Mouse (Mus musculus) lung, postnatal 14 days (tissue): ENCODE measurements around the gene Map7d1.
A peak's percentile ranks its signal among the peaks of the same experiment; 100 is the strongest.
"Not testable (repeated sequence)": the region's sequence is repeated elsewhere in the genome, so short reads cannot be mapped to it uniquely, and the experiment has no call there.

ENCODE experiments used
- DNase-seq: peaks from one replicate; pipeline ENCODE4 v3.0.0; 2021

Map7d1 gene

GRCm38 (mm10) chr4:126239862-126240475 lies 16.2 kb downstream of the Map7d1 start:
- DNase-seq, result no peak

- DNase-seq, result no peak
These were observed 18.4 kb downstream of the Map7d1 start for GRCm38 (mm10) chr4:126237721-126238242.

GRCm38 (mm10) chr4:126236467-126237280 lies 19.5 kb downstream of the Map7d1 start:
- peak; percentile 66 for DNase-seq

GRCm38 (mm10) chr4:126235191-126235590 lies 21.0 kb downstream of the Map7d1 start:
- DNase-seq, result no peak

GRCm38 (mm10) chr4:126234496-126235175 lies 21.5 kb downstream of the Map7d1 start:
- peak; percentile 66 for DNase-seq

GRCm38 (mm10) chr4:126233676-126234308 lies 22.4 kb downstream of the Map7d1 start:
- DNase-seq, result no peak

- no peak for DNase-seq
These were observed 26.2 kb downstream of the Map7d1 start for GRCm38 (mm10) chr4:126229900-126230299.

GRCm38 (mm10) chr4:126228144-126228543 lies 28.0 kb downstream of the Map7d1 start:
- no peak for DNase-seq

- DNase-seq, result peak; percentile 97
These were observed 28.9 kb downstream of the Map7d1 start for GRCm38 (mm10) chr4:126227077-126227761.

GRCm38 (mm10) chr4:126226640-126227039 lies 29.5 kb downstream of the Map7d1 start:
- DNase-seq, result no peak

GRCm38 (mm10) chr4:126222631-126223030 lies 33.5 kb downstream of the Map7d1 start:
- no peak for DNase-seq

- DNase-seq, result no peak
These were observed 36.1 kb downstream of the Map7d1 start for GRCm38 (mm10) chr4:126220045-126220444.

- not testable (repeated sequence) for DNase-seq
These were observed 36.6 kb downstream of the Map7d1 start for GRCm38 (mm10) chr4:126219540-126219939.

GRCm38 (mm10) chr4:126217771-126218170 lies 38.4 kb downstream of the Map7d1 start:
- DNase-seq, result peak; percentile 50

GRCm38 (mm10) chr4:126207081-126207480 lies 49.1 kb downstream of the Map7d1 start:
- no peak for DNase-seq

- no peak for DNase-seq
These were observed 50.8 kb downstream of the Map7d1 start for GRCm38 (mm10) chr4:126205386-126205785.

- DNase-seq, result no peak
These were observed 51.4 kb downstream of the Map7d1 start for GRCm38 (mm10) chr4:126204661-126205230.

- no peak for DNase-seq
These were observed 52.1 kb downstream of the Map7d1 start for GRCm38 (mm10) chr4:126204016-126204415.

GRCm38 (mm10) chr4:126203336-126203895 lies 52.7 kb downstream of the Map7d1 start:
- no peak for DNase-seq

GRCm38 (mm10) chr4:126202303-126203181 lies 53.6 kb downstream of the Map7d1 start, which contains the start of gene Thrap3:
Gene Thrap3, minus strand, starts transcription at chr4:126202760.
- DNase-seq, result peak; percentile 99
